Mouse (Mus musculus): ENCODE results near the gene Kndc1. TPM values are rescaled to one million over a fixed set of nuclear protein-coding genes. Genes with fewer than 3 reads are reported as not detected.

The Kndc1 gene
- polyA plus RNA-seq, 1 experiment from 2014 or later: 0.11 TPM

DNA sequence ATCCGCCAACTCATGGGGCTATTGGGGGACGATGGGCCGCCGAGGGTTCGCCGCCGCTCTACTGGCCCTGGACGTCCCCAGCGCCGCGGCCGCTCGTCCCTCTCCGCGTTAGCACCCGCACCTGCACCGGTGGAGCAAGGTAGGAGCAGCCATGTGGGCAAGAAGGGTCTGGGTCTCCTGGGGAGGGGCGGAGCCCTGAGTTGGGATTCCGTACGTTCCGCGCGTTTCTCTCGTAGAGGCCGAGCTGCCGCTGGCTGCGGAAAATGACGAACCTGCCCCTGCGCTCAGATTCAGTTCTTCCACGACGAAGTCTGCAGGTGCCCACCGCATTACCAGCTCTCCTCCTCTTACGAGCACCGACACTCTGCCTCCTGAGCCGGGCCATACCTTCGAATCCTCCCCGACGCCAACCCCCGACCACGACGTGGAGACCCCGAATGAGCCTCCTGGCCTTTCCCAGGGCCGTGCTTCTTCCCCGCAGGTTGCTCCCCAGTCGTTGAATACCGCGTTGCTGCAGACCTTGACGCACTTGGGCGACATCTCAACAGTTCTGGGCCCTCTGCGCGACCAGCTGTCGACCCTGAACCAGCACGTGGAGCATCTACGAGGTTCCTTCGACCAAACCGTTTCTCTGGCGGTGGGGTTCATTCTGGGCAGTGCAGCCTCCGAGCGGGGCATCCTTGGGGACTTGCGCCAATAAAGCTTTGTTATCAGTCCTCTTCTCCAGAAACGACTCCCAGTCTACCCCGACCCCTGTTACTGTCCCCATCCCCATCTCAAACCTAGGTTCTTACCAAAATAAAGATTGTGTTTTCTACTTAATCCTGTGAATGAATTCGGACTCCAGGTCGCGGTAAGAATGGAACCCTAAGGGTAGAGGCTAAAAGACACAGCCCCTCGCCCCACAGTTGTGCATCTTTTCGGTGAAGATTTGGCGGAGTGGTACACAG lies 50.1 kb downstream of the Kndc1 start:
- Histone ChIP-seq H3K27ac (replicated peaks) (no peak overlapping the region; the same call in 1 of the 2 replicates), H3K27me3 (replicated peaks; ENCODE audit: low read depth, poor library complexity, severe bottlenecking) (peaks cover 98% of the 10 kb centered on the region), H3K4me1 (peaks cover 15% of the 10 kb centered on the region), H3K9me3 (no peaks in the 10 kb centered on the region), H3K4me3 (peak overlapping the region; percentile 50), H3K36me3 (replicated peaks) (no peaks in the 10 kb centered on the region)
- DNase-seq (ENCODE audit: low spot score): no peak
- 3% methylated on average over 68 of the region's 68 CpGs for WGBS

DNA sequence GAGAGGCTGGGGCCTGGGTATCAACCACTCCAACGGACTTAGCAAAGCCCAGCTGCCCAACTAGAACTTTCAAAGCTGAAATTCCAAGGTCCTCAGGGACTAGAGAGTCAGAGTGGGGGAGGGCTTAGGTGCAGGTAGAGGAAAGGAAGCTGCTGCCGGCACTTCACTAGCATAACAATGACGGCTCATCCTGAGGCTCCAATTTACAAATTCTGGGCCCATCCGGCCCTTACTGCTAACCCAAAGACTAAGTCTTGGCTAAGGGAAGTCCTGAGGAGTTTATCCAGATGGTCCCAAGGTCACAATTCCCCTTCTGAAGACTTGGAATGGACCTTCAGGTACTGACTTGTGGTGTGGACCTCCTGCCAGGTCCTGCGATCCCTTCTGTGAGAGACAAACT lies 51.0 kb downstream of the Kndc1 start:
- Histone ChIP-seq H3K27ac (replicated peaks) (no peak overlapping the region), H3K4me1 (peaks cover 24% of the 10 kb centered on the region), H3K9me3 (no peaks in the 10 kb centered on the region), H3K36me3 (replicated peaks) (no peaks in the 10 kb centered on the region), H3K4me3 (no peak overlapping the region), H3K27me3 (replicated peaks; ENCODE audit: low read depth, poor library complexity, severe bottlenecking) (peaks cover 98% of the 10 kb centered on the region)
- WGBS: 11% methylated on average over 5 of the region's 5 CpGs
- peak; percentile 14 for DNase-seq (ENCODE audit: low spot score)

DNA sequence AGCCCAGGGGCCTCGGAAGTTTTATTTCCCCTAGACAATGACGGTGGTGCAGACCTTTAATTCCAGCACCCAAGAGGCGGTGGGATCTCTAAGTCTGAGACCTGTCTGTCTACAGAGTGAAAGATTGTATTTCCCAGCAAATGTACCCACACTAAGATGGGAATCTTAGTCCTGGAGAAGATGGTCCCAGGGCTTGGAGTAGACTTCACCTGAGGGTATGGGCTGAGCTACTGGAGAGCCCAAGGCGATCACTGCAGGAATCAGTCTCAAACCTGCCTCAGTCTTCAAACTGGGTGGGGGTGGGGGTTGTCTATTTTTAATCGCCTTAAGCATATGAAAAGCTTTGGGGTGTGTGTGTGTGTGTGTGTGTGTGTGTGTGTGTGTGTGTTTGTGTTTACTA lies 51.5 kb downstream of the Kndc1 start:
- 23% methylated on average over 5 of the region's 5 CpGs for WGBS
- Histone ChIP-seq H3K27ac (replicated peaks) (no peak overlapping the region), H3K36me3 (replicated peaks) (no peaks in the 10 kb centered on the region), H3K4me1 (peaks cover 29% of the 10 kb centered on the region), H3K4me3 (no peak overlapping the region), H3K9me3 (no peaks in the 10 kb centered on the region), H3K27me3 (replicated peaks; ENCODE audit: low read depth, poor library complexity, severe bottlenecking) (peaks cover 97% of the 10 kb centered on the region)
- no peak for DNase-seq (ENCODE audit: low spot score)

DNA sequence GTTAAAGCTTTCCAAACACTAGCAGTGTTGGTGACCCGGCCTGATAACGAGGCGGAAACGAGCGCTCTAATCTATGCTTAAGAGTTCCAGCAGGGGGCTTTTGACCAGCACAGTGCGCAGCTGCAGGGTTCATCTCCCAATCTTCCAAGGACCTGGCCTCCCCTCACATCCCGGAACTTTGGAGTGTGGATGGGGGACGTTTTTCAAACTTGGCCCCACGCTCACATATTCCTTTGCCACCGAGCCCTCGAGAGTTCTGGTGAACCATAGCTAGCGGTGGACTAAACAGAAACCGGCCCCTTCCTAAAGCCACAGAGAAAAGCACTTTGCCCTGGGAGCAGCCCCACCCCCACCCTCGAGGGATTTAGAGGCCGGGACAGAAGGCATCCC lies 55.4 kb downstream of the Kndc1 start:
- Histone ChIP-seq H3K4me3 (peak overlapping the region; percentile 65), H3K27me3 (replicated peaks; ENCODE audit: low read depth, poor library complexity, severe bottlenecking) (peaks cover 78% of the 10 kb centered on the region), H3K4me1 (peaks cover 26% of the 10 kb centered on the region), H3K9me3 (no peaks in the 10 kb centered on the region), H3K36me3 (replicated peaks) (no peaks in the 10 kb centered on the region), H3K27ac (replicated peaks) (peak overlapping the region; percentile 41)
- WGBS: 1% methylated on average over 15 of the region's 15 CpGs
- DNase-seq (ENCODE audit: low spot score): peak; percentile 73

DNA sequence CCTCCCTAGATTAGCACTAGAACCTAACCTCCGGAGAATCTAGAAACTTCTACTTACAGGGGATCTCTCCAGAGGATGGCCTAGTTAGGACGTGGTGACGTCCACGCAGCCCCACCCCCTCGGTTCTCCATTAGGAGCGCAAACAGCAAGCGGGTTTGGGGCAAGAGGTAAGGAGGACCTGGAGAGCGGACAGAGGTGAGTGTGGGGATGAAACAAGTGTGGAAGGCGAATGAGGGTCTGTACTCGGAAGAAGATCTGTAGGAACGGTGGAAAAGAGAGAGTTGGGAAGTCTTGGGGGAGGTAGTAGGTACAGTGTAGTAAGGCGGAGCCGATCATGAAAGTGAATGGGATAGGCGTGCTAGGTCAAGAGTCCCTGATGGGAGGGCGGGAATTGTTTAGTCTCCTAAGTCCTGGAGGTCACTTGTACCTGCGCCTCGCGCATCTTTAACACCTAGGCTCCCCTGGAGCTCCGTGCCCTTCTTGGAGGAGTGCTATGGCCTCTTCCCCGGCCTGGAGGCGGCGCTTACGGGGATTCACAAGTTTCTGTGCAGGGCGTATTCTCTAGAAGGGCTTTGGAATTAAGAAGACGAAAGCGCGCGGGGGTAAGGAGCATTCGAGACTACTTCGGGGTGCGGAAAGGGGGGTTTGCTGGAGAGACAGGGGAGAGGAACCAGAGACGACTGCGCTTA lies 55.9 kb downstream of the Kndc1 start:
- Histone ChIP-seq H3K27me3 (replicated peaks; ENCODE audit: low read depth, poor library complexity, severe bottlenecking) (peaks cover 77% of the 10 kb centered on the region), H3K36me3 (replicated peaks) (no peaks in the 10 kb centered on the region), H3K4me1 (peaks cover 26% of the 10 kb centered on the region), H3K4me3 (peak overlapping the region; percentile 65), H3K9me3 (no peaks in the 10 kb centered on the region), H3K27ac (replicated peaks) (peak overlapping the region; percentile 41)
- peak; percentile 68 for DNase-seq (ENCODE audit: low spot score)
- WGBS: under 1% methylated on average over 33 of the region's 33 CpGs

DNA sequence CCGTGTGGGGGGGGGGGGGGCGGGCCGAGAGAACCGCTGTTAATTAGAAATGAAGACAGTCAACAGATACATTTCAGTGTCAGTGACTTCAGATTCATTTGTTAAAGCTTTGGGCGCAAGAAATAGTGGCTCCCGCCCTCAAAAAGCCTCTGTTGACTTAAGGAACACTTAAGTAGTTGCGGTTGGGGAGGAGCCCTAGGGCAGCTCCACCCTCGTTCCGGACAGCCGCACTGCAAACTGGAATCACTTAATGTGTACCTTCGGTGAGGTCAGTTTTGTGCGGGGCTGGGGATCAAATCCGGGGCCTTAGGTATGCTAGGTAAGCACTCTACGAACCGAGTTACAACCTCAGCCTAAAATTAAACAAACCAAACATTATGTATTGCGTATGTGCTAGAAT lies 56.6 kb downstream of the Kndc1 start:
- Histone ChIP-seq H3K27me3 (replicated peaks; ENCODE audit: low read depth, poor library complexity, severe bottlenecking) (peaks cover 77% of the 10 kb centered on the region), H3K9me3 (no peaks in the 10 kb centered on the region), H3K27ac (replicated peaks) (peak overlapping the region; percentile 41; the same call in 1 of the 2 replicates), H3K36me3 (replicated peaks) (no peaks in the 10 kb centered on the region), H3K4me1 (peaks cover 26% of the 10 kb centered on the region), H3K4me3 (peak overlapping the region; percentile 65)
- DNase-seq (ENCODE audit: low spot score): peak; percentile 52
- 5% methylated on average over 16 of the region's 16 CpGs for WGBS

DNA sequence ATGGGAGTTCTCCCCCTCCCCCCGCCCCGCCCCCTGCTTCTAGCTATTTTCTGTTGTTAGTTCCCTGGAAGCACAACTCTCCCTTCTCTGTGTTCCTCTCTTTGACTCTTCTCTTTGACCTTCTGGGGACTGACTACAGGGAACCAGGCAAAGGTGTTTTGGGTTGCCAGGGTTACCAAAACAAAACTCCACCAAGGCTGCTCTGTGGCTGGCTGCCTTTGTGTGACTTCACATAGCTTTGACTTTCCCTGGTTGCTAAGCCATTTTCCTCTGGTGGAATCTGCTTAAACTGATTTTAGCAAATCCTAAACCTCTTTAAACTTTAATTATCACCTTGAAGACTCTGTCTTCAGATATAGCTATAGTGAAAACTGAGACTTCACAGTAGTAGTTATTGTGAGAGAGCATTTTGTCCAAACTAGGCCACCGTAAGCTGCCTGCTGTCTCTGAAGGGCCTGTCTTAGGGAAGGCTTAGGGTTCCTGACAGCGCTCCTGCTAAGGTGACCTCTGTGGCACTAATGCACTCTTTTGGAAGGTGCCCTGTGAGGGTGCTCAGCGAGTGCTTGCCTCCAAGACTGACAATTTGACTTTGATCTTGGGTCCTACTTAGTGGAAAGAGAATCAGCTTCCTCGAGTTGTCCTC lies 57.6 kb downstream of the Kndc1 start:
- H3K4me3 ChIP-seq: no peak overlapping the region
- no peak overlapping the region for H3K27ac ChIP-seq (replicated peaks)
- H3K9me3 ChIP-seq: no peaks in the 10 kb centered on the region
- H3K27me3 ChIP-seq (replicated peaks; ENCODE audit: low read depth, poor library complexity, severe bottlenecking): peaks cover 76% of the 10 kb centered on the region
- H3K36me3 ChIP-seq (replicated peaks): no peaks in the 10 kb centered on the region
- peak; percentile 33 for DNase-seq (ENCODE audit: low spot score)
- peaks cover 26% of the 10 kb centered on the region for H3K4me1 ChIP-seq
- WGBS: 57% methylated on average over 6 of the region's 6 CpGs

DNA sequence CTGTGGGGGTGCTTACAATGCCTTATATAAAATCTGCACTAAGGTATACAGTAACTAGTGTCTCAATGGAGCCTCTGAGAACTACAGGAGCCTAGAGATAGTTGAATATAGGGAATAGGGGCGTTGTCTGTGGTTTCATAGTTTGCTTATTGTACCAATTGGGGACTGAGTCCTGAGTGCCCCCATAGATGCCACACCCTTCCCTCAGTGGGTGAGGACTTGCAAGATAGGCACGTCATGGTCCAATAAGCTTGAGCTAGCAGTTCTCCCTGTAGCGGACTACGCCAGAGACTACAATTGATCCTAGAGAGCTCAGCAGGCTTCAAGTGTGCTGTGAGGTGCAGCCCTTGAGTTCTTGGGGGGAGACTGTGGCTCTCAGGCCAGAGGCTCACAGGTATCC lies 61.0 kb downstream of the Kndc1 start:
- peaks cover 20% of the 10 kb centered on the region for H3K4me1 ChIP-seq
- no peaks in the 10 kb centered on the region for H3K9me3 ChIP-seq
- H3K4me3 ChIP-seq: no peak overlapping the region
- no peaks in the 10 kb centered on the region for H3K36me3 ChIP-seq (replicated peaks)
- no peak overlapping the region for H3K27ac ChIP-seq (replicated peaks)
- peaks cover 62% of the 10 kb centered on the region for H3K27me3 ChIP-seq (replicated peaks; ENCODE audit: low read depth, poor library complexity, severe bottlenecking)
- no peak for DNase-seq (ENCODE audit: low spot score)
- 81% methylated on average over 4 of the region's 4 CpGs for WGBS

DNA sequence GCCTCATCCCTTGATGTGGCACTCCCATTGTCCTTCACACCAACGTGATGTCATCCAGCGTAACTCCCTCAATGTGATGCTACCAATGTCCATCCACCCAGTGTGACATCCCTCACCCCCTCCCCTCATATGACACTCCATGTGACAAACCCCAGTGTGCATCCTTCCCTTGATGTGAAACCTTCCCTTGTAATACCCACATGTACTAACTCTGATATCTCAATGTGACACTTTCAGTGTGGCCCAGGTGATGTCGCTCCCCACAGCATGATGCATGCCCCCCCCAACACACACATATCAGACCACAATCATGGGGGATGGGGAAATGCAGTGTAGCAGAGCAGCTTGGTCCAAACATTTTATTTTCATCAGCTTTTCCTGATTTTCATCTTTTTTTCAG lies 62.2 kb downstream of the Kndc1 start:
- peaks cover 56% of the 10 kb centered on the region for H3K27me3 ChIP-seq (replicated peaks; ENCODE audit: low read depth, poor library complexity, severe bottlenecking)
- H3K9me3 ChIP-seq: no peaks in the 10 kb centered on the region
- H3K27ac ChIP-seq (replicated peaks): no peak overlapping the region
- no peaks in the 10 kb centered on the region for H3K36me3 ChIP-seq (replicated peaks)
- H3K4me1 ChIP-seq: peaks cover 11% of the 10 kb centered on the region
- no peak overlapping the region for H3K4me3 ChIP-seq
- WGBS: 80% methylated on average over 3 of the region's 3 CpGs
- DNase-seq (ENCODE audit: low spot score): no peak

DNA sequence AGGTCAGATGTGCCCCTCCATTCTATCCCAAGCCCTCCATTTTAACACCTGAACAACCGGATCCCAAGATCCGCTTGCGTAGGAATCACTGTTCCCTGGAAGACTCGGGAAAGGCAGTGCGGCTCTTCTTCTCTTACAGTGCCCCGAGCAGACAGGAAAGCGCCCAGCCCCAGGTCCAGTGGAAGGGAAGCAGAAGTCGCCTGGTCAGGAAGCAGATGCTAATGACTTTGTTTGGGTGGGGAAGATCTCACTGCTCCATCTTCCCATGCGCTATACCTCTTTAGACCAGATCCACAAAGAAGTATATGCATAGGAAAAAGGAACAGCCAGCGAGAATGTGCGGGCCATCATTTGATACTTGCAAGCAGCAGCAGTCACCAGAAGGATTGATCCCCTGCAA lies 62.9 kb downstream of the Kndc1 start:
- Histone ChIP-seq H3K27ac (replicated peaks) (no peak overlapping the region), H3K4me3 (no peak overlapping the region), H3K27me3 (replicated peaks; ENCODE audit: low read depth, poor library complexity, severe bottlenecking) (peaks cover 48% of the 10 kb centered on the region), H3K9me3 (no peaks in the 10 kb centered on the region), H3K4me1 (peaks cover 4% of the 10 kb centered on the region), H3K36me3 (replicated peaks) (no peaks in the 10 kb centered on the region)
- DNase-seq (ENCODE audit: low spot score): no peak
- WGBS: 52% methylated on average over 11 of the region's 11 CpGs

DNA sequence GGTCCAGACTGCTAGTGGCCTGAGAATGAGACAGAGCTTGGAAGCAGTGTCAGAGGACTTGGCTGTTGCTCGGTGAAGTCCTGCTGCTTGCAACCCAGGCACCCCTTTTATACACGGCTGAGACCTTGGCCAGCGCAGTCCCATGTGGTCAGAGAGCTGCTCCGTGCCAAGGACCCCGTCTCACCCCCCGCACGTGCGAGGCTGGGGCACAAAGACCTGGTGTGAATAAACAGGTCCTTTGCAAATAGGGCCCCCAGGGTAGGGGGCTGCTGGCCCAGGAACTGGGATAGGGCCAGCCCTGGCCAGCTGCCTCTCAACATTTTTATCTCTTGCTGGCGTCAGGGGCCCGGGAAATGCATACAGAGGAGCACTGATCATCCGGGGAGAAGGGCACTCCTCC lies 63.5 kb downstream of the Kndc1 start:
- Histone ChIP-seq H3K4me1 (peaks cover 4% of the 10 kb centered on the region), H3K4me3 (no peak overlapping the region), H3K9me3 (no peaks in the 10 kb centered on the region), H3K27ac (replicated peaks) (no peak overlapping the region), H3K36me3 (replicated peaks) (no peaks in the 10 kb centered on the region), H3K27me3 (replicated peaks; ENCODE audit: low read depth, poor library complexity, severe bottlenecking) (peaks cover 45% of the 10 kb centered on the region)
- DNase-seq (ENCODE audit: low spot score): no peak
- 43% methylated on average over 11 of the region's 11 CpGs for WGBS

DNA sequence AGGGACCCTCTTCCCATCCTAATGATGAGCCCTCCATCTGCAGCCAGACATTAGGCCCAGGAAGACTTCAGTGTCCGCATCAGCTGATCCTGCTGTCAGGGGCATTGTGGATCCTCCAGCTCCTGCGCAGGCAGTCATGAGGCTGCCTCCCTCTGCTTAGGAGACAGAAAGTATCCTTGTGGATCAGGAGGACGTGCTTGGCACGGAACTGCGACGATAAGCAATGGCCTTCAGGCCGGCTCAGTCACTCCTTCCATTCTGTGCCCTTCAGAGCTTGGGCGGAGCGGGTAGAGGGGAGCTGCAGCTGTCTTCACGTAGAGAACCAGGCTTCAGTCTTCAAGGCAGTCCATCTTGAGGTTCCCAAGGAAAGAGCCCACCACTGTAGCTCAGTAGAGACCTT lies 66.6 kb downstream of the Kndc1 start:
- WGBS: 88% methylated on average over 10 of the region's 10 CpGs
- Histone ChIP-seq H3K27me3 (replicated peaks; ENCODE audit: low read depth, poor library complexity, severe bottlenecking) (peaks cover 27% of the 10 kb centered on the region), H3K27ac (replicated peaks) (no peak overlapping the region), H3K9me3 (no peaks in the 10 kb centered on the region), H3K36me3 (replicated peaks) (no peaks in the 10 kb centered on the region), H3K4me3 (no peak overlapping the region), H3K4me1 (peaks cover 4% of the 10 kb centered on the region)
- no peak for DNase-seq (ENCODE audit: low spot score)

All from embryonic facial prominence, embryonic 10.5 days (tissue).